Mouse (Mus musculus) adrenal gland, postnatal 0 days (tissue): ENCODE data around the gene Rilp. TPM values are rescaled to one million over a fixed set of nuclear protein-coding genes. Genes with fewer than 3 reads are reported as not detected.

Experiments used
- microRNA-seq: library from miRNA; unstranded; fragments of <30 nt; microRNA quantifications from one replicate; pipeline ENCODE4, GENCODE M21; 2016; ENCODE audit warnings: borderline replicate concordance; ENCODE audit not compliant: insufficient number of aligned reads
- polyA plus RNA-seq: library from polyadenylated mRNA; unstranded; fragments of >200 nt; fragmentation: Nextera tagmentation; extraction: Ambion mirVana; gene quantifications from 2 replicates; pipeline ENCODE4 v1.2.1, GENCODE M21; 2015

Rilp gene
- polyA plus RNA-seq = 4.1 and 4.4 TPM in 2 replicates

GRCm38 (mm10) chr11:75509741-75510626, at the start of gene Rilp:
Gene Rilp, plus strand, starts transcription at chr11:75510094.

GRCm38 (mm10) chr11:75460844-75461742, 48.8 kb upstream of the Rilp start, which contains the start of gene Tlcd2:
Gene Tlcd2, plus strand, starts transcription at chr11:75461715.

GRCm38 (mm10) chr11:75486601-75487285, 23.2 kb upstream of the Rilp start, which contains the start of gene Prpf8:
Gene Prpf8, plus strand, starts transcription at chr11:75486816.

GRCm38 (mm10) chr11:75513336-75513735, 3.4 kb downstream of the Rilp start, which contains the start of gene Scarf1:
Gene Scarf1, plus strand, starts transcription at chr11:75513540.

GRCm38 (mm10) chr11:75531469-75532242, 21.8 kb downstream of the Rilp start, which contains the start of gene Slc43a2:
Gene Slc43a2, plus strand, starts transcription at chr11:75531694.

Small RNAs within 50 kb of the gene (microRNA-seq; reads per million reads assigned to microRNA genes)
- gene Mir22 = 37,513 reads per million, percentile 98 among the genes with 10 or more reads in this experiment
- not detected for gene Mir3971

Other genes with a start within 250 kb of the Rilp start
- 36.9 and 55.4 TPM in 2 replicates for gene Rpa1, start 161.8 kb upstream of the Rilp start, polyA plus RNA-seq
- 7.0 and 10.2 TPM in 2 replicates for gene Smyd4, start 161.7 kb upstream of the Rilp start, polyA plus RNA-seq
- 146 and 196 TPM in 2 replicates for gene Serpinf1, start 87.4 kb upstream of the Rilp start, polyA plus RNA-seq
- 19.6 and 24.7 TPM in 2 replicates for gene Serpinf2, start 70.5 kb upstream of the Rilp start, polyA plus RNA-seq
- gene Wdr81, start 55.4 kb upstream of the Rilp start, polyA plus RNA-seq = 3.8 and 4.2 TPM in 2 replicates
- 24.9 and 26.6 TPM in 2 replicates for gene Tlcd2, start 48.4 kb upstream of the Rilp start, polyA plus RNA-seq
- 21.3 and 27.5 TPM in 2 replicates for gene Prpf8, start 23.3 kb upstream of the Rilp start, polyA plus RNA-seq
- gene Scarf1, start 3.4 kb downstream of the Rilp start, polyA plus RNA-seq = 5.6 and 8.0 TPM in 2 replicates
- gene Slc43a2, start 21.6 kb downstream of the Rilp start, polyA plus RNA-seq = 8.5 and 9.5 TPM in 2 replicates
- 55.9 and 68.0 TPM in 2 replicates for gene Pitpna, start 78.0 kb downstream of the Rilp start, polyA plus RNA-seq
- gene Inpp5k, start 120.9 kb downstream of the Rilp start, polyA plus RNA-seq = 31.3 and 51.3 TPM in 2 replicates
- gene Myo1c, start 140.4 kb downstream of the Rilp start, polyA plus RNA-seq = 33.3 and 43.7 TPM in 2 replicates
- 82.4 and 86.3 TPM in 2 replicates for gene Crk, start 169.2 kb downstream of the Rilp start, polyA plus RNA-seq
- 502 and 535 TPM in 2 replicates for gene Ywhae, start 222.8 kb downstream of the Rilp start, polyA plus RNA-seq